Mouse (Mus musculus) CD4-positive, CD25-positive, alpha-beta regulatory T cell (primary cell): ENCODE results near the gene Olfr118. TPM values are rescaled to one million over a fixed set of nuclear protein-coding genes. Genes with fewer than 3 reads are reported as not detected.

ENCODE experiments used
- polyA plus RNA-seq: library from polyadenylated mRNA; unstranded; fragments of 100-300 nt; shearing (Covaris generic); gene quantifications from one replicate; pipeline ENCODE4 v1.2.1, GENCODE M21; 2017

Olfr118 gene
- 0.10 TPM for polyA plus RNA-seq

DNA sequence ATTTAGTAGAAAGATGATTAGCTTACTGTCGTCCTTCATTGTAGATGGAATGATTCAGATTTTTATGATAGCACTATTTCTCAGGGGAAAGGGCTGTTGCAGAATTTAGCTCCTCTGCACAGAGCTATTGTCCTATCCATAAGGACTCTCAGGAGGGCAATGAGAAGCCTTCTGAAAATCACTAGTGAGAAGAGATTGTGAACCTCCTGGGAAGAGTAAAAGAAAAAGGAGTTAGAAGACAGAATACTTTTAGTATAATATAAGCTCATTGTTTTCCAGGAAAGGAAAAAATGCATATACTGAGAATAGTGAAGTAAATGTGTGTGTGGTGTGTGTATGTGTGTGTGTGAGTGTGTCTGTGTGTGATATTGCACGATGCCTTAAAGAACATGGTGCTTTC lies at the start of gene Olfr118:
Olfr118 (plus strand) TSS at position 301 of the 400 bp plus-strand sequence.

DNA sequence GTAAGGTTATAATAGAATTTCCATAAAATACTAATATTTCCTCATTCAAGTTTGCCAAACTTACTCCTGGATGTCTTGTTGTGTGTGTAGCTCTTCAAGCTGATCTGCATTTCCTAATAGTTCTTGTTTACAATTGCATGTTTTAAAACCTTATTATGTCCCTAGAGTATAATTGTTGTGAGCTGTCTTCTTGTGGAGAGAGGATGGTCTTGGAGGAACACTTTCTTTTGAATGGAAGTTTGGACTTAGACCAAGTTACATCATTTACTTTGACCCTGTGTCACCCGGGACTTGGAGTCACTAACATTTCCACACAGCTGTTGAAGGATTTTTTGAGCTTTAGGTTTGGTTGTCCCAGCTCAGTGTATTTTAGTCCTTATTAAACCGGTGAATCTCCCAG lies 39.8 kb upstream of the Olfr118 start, which contains the start of the genes Olfr115 and Olfr116:
Olfr115 (minus strand) TSS at position 101 of the 400 bp plus-strand sequence.
Olfr116 (minus strand) TSS at position 191 of the 400 bp plus-strand sequence.

DNA sequence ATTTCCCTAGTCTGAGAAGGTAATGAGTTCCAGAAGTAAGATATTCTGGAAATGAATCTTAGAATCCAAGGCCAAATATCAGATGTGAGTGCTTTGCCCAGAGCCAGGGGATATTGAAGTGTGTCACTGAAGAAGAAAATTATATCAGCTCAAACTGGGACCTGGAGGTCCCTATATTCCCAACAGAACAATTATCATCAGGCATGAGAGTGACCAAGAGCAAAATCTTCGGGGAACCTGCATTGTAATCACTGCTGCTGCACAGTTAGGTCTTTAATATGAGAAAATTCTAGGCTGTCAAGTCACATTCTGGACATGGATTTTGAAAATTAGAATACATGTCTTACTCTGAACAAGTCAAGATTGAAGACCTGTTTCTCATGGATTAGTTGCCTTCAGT lies 3.1 kb upstream of the Olfr118 start, which contains the start of gene Olfr117:
Olfr117 (minus strand) TSS at position 101 of the 400 bp plus-strand sequence.

DNA sequence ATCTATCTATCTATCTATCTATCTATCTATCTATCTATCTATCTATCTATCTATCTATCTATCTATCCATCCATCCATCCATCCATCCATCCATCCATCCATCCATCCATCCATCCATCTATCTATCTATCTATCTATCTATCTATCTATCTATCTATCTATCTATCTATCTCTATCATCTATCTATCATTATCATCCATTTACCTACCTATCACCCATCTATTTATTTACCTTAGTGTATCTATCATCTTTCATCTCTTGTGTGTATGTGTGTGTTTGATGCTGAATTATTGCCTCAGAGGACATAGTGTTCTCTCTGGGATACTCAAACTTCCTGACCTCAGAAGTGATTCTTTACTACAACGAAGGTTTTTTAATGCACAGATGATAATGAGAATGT lies 29.5 kb downstream of the Olfr118 start, which contains the start of gene Olfr119:
Olfr119 (plus strand) TSS at position 301 of the 400 bp plus-strand sequence.

DNA sequence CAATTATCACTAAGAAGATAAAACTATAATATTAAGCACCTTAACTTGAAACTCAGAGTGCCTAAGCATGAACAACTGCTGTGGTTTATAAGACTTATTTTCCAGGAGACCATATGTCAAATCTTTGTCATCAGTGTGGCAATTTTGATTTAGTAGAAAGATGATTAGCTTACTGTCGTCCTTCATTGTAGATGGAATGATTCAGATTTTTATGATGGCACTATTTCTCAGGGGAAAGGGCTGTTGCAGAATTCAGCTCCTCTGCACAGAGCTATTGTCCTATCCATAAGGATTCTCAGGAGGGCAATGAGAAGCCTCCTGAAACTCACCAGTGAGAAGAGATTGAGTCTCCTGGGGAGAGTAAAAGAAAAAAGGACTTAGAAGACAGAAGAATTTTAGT lies 54.7 kb downstream of the Olfr118 start, which contains the start of gene Olfr120:
Olfr120 (plus strand) TSS at position 301 of the 400 bp plus-strand sequence.

Other genes with a start within 250 kb of the Olfr118 start
- gene Olfr108, start 221.5 kb upstream of the Olfr118 start, polyA plus RNA-seq: not detected
- gene Olfr109, start 208.1 kb upstream of the Olfr118 start, polyA plus RNA-seq: 0.11 TPM
- 0.36 TPM for gene H2-M2, start 183.4 kb upstream of the Olfr118 start, polyA plus RNA-seq
- not detected for gene Olfr110, start 174.5 kb upstream of the Olfr118 start, polyA plus RNA-seq
- gene Olfr111, start 159.0 kb upstream of the Olfr118 start, polyA plus RNA-seq: not detected
- not detected for gene Olfr112, start 97.5 kb upstream of the Olfr118 start, polyA plus RNA-seq
- gene Olfr113, start 89.3 kb upstream of the Olfr118 start, polyA plus RNA-seq: not detected
- not detected for gene Olfr114, start 74.2 kb upstream of the Olfr118 start, polyA plus RNA-seq
- not detected for gene Olfr115, start 39.9 kb upstream of the Olfr118 start, polyA plus RNA-seq
- not detected for gene Olfr116, start 39.8 kb upstream of the Olfr118 start, polyA plus RNA-seq
- 0.07 TPM for gene Olfr117, start 3.2 kb upstream of the Olfr118 start, polyA plus RNA-seq
- gene Olfr119, start 29.6 kb downstream of the Olfr118 start, polyA plus RNA-seq: not detected
- not detected for gene Olfr120, start 54.8 kb downstream of the Olfr118 start, polyA plus RNA-seq
- not detected for gene Olfr121, start 81.9 kb downstream of the Olfr118 start, polyA plus RNA-seq
- not detected for gene Olfr122, start 101.6 kb downstream of the Olfr118 start, polyA plus RNA-seq
- not detected for gene Olfr123, start 126.5 kb downstream of the Olfr118 start, polyA plus RNA-seq
- not detected for gene Olfr124, start 132.9 kb downstream of the Olfr118 start, polyA plus RNA-seq
- not detected for gene Olfr125, start 166.0 kb downstream of the Olfr118 start, polyA plus RNA-seq
- gene Olfr126, start 180.5 kb downstream of the Olfr118 start, polyA plus RNA-seq: not detected
- gene Olfr127, start 233.4 kb downstream of the Olfr118 start, polyA plus RNA-seq: not detected